Mouse (Mus musculus) adrenal gland, postnatal 36 days (tissue): ENCODE results near the gene Ppargc1a. TPM values are rescaled to one million over a fixed set of nuclear protein-coding genes. Genes with fewer than 3 reads are reported as not detected.

Experiments used
- DNase-seq, 2 experiments: peaks; one replicate each; pipeline ENCODE4 v3.0.0; 2021; ENCODE audit warnings: mixed read lengths in 1 of 2
- total RNA-seq, 2 experiments: library from RNA; stranded (reverse); gene quantifications; 2 replicates each; pipeline ENCODE4 v1.2.3; 2021

Gene Ppargc1a
- total RNA-seq, 2 experiments from 2014 or later, result 7.6 to 8.3 TPM

GRCm38 (mm10) chr5:51553251-51553650 lies 14.3 kb downstream of the Ppargc1a start:
- no peak for DNase-seq

DNA sequence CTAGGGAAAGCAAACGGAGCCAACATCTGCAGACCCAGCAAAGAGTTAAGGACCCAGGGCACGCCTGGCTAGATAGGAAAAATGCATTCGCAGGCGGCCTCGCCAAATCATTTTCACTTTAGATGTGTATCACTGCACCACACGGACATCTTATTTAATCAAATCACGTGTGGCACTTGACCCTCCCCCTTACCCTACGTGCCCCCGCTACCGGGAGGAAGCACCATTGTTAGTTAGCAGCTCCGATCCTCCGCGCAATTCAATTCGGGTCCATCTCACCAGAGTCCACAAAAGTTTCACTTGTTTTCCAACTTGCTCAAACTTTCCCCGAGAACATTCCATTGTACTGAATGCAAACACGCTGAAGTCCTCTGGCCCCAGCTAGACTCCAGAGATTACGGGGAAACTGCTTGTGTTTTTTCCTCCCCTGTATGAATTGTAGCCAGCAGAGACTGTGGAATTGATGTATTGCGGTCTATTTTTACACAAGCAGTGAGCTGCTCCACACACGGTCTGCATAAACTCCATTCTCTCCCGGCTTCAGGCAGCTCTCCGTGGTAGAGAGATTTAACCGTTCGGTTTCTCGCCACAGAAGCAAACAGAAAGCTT lies 14.9 kb downstream of the Ppargc1a start:
- DNase-seq, result peak; percentile 62 to 78

DNA sequence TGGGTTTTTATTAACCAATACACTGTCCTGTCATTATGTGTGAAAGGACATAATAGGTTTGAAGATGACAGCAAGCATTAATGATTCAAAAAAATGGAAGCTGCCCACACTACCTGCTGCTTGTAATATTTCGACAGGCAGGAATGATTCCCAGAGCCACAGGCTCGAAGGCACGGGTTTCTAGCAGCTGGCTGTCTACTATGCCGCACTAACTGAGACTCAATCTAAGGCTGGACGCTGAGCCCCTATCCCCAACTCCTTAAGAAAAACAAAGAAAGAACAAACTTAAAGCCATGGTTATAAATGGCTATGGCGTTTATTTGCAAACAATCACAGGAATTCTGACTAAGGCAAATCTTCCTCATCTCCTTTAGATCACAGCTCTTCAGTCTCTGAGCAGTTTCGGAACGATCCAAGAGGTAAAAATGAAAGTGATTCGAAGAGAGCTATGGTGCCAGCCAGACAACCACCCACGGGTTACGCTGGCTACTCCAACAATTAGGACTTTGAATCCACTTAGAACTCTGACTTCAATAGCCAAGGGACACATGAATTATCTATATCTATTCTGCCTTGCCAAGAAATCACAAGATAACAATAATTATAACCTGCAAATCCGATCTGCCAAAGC lies 15.6 kb downstream of the Ppargc1a start:
- peak; percentile 22 to 41 for DNase-seq

DNA sequence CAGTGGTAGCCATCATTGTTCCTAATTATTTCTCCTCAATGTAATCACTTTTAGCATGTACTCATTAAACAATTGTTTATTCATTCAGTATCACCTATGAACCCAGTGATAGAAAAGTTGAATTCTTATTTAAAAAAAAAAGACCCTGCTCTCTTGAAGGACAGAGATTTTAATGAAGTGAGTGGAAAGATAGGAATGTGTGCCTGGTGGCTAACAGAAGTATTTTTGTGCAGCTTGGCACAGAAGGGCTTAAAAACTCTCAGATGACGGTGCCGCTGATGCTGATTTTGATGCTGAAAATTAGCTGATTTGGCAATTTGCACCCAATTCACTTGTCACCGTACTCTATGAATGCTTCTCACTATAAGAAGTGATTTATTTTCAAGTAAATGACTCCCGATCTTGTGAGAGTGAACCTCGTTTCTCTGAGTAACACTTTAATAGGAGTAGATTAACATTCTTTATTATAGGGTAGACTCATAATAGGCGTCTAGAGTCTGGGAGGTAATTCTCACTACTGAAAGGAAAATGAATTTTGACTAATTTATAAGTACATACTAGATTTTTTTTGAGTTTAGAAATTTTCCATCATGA lies 20.0 kb downstream of the Ppargc1a start:
- no peak for DNase-seq

- DNase-seq, result no peak
Observed at GRCm38 (mm10) chr5:51546817-51547216, 20.7 kb downstream of the Ppargc1a start.

DNA sequence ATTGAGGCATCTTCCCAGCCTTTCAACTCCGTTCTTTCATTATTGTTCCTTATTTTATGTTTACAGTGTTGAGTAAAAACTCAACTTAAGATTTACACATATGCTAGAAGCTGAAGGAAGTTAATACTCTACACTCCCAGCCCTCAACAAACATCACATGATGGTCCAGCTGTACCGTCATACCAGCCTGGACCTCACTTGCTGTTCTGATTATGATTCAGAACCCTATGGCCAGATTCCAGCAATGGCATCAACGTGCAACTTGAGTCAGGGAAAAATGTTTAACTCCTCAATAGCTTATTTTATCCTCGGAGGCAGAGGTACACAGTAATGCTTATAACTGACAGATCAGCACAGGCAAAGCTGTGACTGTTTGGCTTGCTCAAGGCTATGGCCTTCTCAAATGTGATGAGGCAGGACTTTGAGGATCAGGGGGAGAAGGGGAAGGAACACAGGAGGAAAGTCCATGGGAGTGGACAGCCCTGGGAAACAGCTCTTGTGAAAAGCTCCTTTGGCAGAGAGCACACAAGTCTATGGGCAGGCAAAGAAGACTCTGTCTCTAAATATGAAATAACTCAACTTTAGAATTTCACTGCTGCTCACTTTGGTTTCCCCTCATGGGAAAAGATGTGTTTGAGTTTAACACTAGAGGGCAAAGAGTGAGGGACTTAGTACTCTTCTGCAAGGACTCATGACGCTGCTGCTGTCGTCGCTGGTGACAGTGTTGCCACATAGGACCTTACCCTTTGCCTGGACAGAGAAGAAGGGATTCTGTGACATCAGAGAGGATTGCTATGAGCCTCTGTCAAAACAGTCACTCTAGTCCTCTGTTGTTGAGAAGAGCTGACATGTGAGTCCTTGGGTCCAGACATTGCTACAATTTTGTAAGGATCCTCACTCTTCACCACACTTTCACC lies 22.1 kb downstream of the Ppargc1a start:
- peak; percentile 14 to 49 for DNase-seq

DNA sequence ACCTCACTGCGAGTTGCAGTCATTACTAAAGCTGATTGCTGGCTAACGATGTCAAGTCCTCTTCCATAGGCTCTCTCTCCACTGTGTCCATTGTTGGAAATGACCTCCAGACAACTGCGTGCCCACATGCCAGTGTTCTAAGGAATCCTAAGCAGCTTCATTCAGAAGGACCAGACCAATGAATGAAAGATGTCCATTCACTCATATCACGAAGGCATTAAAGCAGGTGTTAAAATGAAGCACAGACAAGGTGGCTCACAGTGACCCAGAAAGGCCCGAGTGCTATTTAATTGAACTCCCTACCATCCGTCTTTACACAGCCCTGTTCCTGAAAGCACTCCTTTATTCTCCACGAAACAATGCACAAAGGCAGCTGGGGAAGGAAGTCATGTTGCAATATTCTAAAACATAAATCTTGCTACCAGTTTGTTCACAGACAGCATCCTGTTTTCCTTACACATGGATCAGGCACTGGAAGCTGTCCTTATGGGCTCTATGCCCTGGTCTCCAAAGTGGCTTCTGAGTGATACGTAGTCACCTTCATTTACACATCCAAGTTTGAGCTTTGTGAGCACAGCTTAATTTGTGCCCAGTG lies 23.3 kb downstream of the Ppargc1a start:
- DNase-seq, result no peak

DNA sequence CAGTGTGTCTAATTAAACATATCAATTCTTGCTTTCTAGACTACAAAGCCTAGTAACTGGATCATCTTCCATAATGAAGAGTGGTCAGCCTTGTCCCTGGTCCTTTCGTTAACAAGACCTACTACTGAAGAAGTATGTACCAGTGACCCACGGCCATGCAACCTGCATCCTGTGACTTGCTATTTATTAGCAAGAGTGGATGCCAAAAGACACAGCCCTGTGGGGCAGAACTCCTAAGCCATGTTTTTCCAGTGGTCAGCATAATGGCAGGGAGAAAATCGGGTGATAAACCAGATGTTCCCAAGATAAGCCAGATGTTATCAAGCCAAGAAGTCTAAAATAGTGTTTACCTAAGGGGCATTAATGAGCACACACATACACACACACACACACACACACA lies 26.0 kb downstream of the Ppargc1a start:
- DNase-seq, result no peak

GRCm38 (mm10) chr5:51540816-51541215 lies 26.7 kb downstream of the Ppargc1a start:
- DNase-seq, result no peak

DNA sequence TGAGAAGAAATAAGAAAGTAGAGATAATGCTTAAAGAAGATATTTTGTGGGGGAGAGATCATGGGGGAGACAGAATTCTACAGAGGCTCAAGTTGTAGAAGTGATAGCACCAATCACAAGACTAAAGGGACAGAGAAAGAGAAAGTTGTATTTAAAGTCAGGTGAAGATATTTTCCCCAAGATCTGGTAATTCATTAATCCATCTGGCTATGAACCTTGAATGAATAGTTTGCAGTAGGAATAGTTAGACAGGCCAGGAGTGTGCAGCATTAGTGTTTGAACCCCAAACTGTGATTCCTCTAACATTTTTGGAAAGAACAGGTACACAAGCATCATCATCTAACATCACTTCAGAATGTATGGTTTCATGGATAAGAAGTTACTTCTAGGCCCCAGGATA lies 28.0 kb downstream of the Ppargc1a start:
- DNase-seq, result no peak

- DNase-seq, result no peak
Observed at GRCm38 (mm10) chr5:51538319-51538718, 29.2 kb downstream of the Ppargc1a start.

- DNase-seq, result no peak
Observed at GRCm38 (mm10) chr5:51537646-51538030, 29.9 kb downstream of the Ppargc1a start.

GRCm38 (mm10) chr5:51537009-51537645 lies 30.4 kb downstream of the Ppargc1a start:
- no peak for DNase-seq

DNA sequence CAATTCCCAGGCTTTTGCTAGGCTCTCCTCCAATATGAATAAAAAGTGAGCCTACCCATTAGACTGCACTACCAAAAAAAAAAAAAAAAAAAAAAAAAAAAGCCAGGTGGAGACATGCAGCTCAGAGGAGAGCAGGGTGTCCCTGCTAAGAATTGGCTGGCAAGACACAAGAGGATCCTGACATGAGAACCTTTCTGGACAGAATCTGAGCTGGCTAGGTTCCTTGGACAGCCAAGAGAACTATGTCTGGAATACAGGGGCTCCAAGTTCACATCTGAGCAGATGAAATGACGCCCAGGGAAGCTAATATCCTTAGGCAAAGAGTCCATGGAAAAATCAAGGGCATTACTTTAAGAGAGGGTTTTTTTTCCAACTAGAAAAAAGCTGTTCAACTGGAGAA lies 33.1 kb downstream of the Ppargc1a start:
- no peak for DNase-seq

- no peak for DNase-seq
Observed at GRCm38 (mm10) chr5:51531286-51531685, 36.2 kb downstream of the Ppargc1a start.

- DNase-seq, result no peak
Observed at GRCm38 (mm10) chr5:51529444-51529843, 38.1 kb downstream of the Ppargc1a start.

GRCm38 (mm10) chr5:51528165-51528498 lies 39.4 kb downstream of the Ppargc1a start:
- no peak for DNase-seq

DNA sequence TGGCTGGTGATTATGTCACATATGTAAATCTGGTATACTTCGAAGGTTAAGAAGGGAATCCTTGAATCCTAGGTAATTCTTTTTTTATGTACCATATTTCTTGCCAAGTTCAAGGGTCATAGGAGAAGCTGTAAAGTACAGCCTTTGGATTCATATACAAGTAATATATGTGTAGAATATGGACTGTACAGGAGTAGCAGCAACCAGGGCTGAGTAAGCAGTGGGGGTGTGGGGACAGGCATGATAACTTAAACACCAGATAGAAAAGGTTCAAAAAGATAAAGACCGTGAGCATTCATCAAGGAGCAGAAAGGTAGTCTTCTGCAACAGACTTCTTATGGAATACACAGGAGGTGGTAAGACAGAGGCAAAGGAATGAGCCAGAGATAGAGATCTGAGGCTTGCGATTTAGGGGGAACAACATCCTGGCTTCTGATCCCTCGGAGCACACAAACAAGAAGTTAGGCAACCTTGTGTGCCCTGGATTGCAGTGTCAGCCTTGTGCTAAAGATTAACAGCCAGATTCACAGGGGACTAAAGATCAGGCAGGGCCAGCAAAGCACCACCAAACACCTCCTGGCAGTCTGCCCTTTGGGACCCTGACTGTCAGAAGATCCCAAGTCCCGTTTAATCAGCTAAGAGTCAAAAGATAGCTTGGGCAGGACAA lies 39.9 kb downstream of the Ppargc1a start:
- DNase-seq, result no peak

GRCm38 (mm10) chr5:51525858-51526257 lies 41.7 kb downstream of the Ppargc1a start:
- no peak for DNase-seq

DNA sequence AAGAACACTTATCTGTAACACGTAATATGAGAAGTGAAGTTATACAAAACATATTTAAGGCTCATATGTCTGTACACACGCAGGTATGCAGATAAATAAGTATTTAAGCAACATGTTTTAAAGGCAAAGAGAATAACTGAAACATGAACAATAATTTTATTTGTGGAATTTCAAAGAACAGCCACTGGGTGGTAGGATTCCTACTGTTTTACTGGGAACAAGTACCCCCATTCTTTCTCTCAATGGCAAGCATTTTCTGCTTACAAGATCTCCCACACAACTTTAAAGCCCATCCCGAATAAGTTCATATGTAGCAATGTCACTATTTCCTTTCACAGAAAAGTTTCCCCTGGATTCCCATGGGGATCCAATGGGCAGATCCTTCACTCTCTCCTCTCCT lies 46.7 kb downstream of the Ppargc1a start:
- no peak for DNase-seq

- no peak for DNase-seq
Observed at GRCm38 (mm10) chr5:51517440-51518187, 49.9 kb downstream of the Ppargc1a start.
